Mouse (Mus musculus): Measurements from ENCODE around the gene Pheta2. TPM values are rescaled to one million over a fixed set of nuclear protein-coding genes. Genes with fewer than 3 reads are reported as not detected.

Pheta2 gene
- total and polyA plus RNA-seq, 3 experiments = 0.08 TPM; not detected in 2

GRCm38 (mm10) chr15:82375855-82376254, 37.1 kb downstream of the Pheta2 start:
- H3K4me3 ChIP-seq (replicated peaks in 1 of 3; ENCODE audit: low read depth in 2 of 3, low read length in 2 of 3, poor library complexity in 1 of 3) = no peak overlapping the region
- no peaks in the 10 kb centered on the region for H3K9me3 ChIP-seq (replicated peaks; ENCODE audit: low read length)
- no peak overlapping the region for H3K9ac ChIP-seq (ENCODE audit: insufficient read depth, low read depth)
- no peak overlapping the region for H3K4me2 ChIP-seq (ENCODE audit: insufficient read depth, low read depth, poor library complexity, severe bottlenecking)
- no peak for DNase-seq (ENCODE audit: extremely low read depth)
- peaks cover 5 to 20% of the 10 kb centered on the region in 2 experiments for H3K4me1 ChIP-seq (ENCODE audit: control insufficient read depth in 1 of 2, insufficient read depth in 2 of 2)
- in situ Hi-C loops (cut with MboI; ENCODE audit: low pct_ligation_motif_present, low pct_unique_long_range_greater_than_20kb, low sequenced_read_pairs) = no loop called here
- H3K36me3 ChIP-seq (replicated peaks in 1 of 2; ENCODE audit: control insufficient read depth in 1 of 2, insufficient read depth in 1 of 2, low read length in 1 of 2) = no peaks in the 10 kb centered on the region
- dilution Hi-C loops (cut with MboI; ENCODE audit: extremely low pct_ligation_motif_present, extremely low pct_unique_long_range_greater_than_20kb, low sequenced_read_pairs) = no loop called here
- no peak for TF ChIP-seq POLR2A (IDR thresholded peaks at IDR 0.05; ENCODE audit: low read depth, low read length)
- no peak for TF ChIP-seq MAX (IDR thresholded peaks at IDR 0.05; ENCODE audit: low read length)
- no peak for TF ChIP-seq CHD1 (IDR thresholded peaks at IDR 0.05; ENCODE audit: low read depth, low read length)
- no peak for TF ChIP-seq MAZ (IDR thresholded peaks at IDR 0.05; ENCODE audit: low read depth, low read length)
- TF ChIP-seq BHLHE40 (IDR thresholded peaks at IDR 0.05; ENCODE audit: low read depth, low read length) = no peak
- TF ChIP-seq TCF12 (IDR thresholded peaks at IDR 0.05; ENCODE audit: low read depth, low read length) = no peak
- no peak for TF ChIP-seq ZMIZ1 (IDR thresholded peaks at IDR 0.05; ENCODE audit: low read depth, low read length)
- TF ChIP-seq SMC3 (IDR thresholded peaks at IDR 0.05; ENCODE audit: low read depth, low read length) = no peak
- H3K79me2 ChIP-seq (replicated peaks; ENCODE audit: control insufficient read depth, extremely low read depth, insufficient read depth, poor library complexity, severe bottlenecking) = no peaks in the 10 kb centered on the region
- H3K27me3 ChIP-seq (replicated peaks) = peaks cover 84% of the 10 kb centered on the region
- H3K27ac ChIP-seq (ENCODE audit: insufficient read depth, low read depth) = no peak overlapping the region

GRCm38 (mm10) chr15:82376393-82377138, 37.8 kb downstream of the Pheta2 start:
- DNase-seq (ENCODE audit: extremely low read depth) = no peak
- H3K4me1 ChIP-seq (ENCODE audit: control insufficient read depth in 1 of 2, insufficient read depth in 2 of 2) = peaks cover 6 to 18% of the 10 kb centered on the region in 2 experiments
- H3K9me3 ChIP-seq (replicated peaks; ENCODE audit: low read length) = no peaks in the 10 kb centered on the region
- no peak overlapping the region for H3K27ac ChIP-seq (ENCODE audit: insufficient read depth, low read depth)
- H3K4me3 ChIP-seq (replicated peaks in 1 of 3; ENCODE audit: low read depth in 2 of 3, low read length in 2 of 3, poor library complexity in 1 of 3) = no peak overlapping the region
- peaks cover 84% of the 10 kb centered on the region for H3K27me3 ChIP-seq (replicated peaks)
- TF ChIP-seq SMC3 (IDR thresholded peaks at IDR 0.05; ENCODE audit: low read depth, low read length) (no peak), USF1 (IDR thresholded peaks at IDR 0.05; ENCODE audit: low read depth, low read length) (no peak), HCFC1 (IDR thresholded peaks at IDR 0.05; ENCODE audit: low read depth, low read length) (no peak), RAD21 (IDR thresholded peaks at IDR 0.05; ENCODE audit: low read depth, low read length) (no peak), POLR2A (IDR thresholded peaks at IDR 0.05; ENCODE audit: low read depth, low read length) (no peak), ZMIZ1 (IDR thresholded peaks at IDR 0.05; ENCODE audit: low read depth, low read length) (no peak)
- in situ Hi-C loops (cut with MboI; ENCODE audit: low pct_ligation_motif_present, low pct_unique_long_range_greater_than_20kb, low sequenced_read_pairs) = no loop called here
- H3K9ac ChIP-seq (ENCODE audit: insufficient read depth, low read depth) = no peak overlapping the region
- dilution Hi-C loops (cut with MboI; ENCODE audit: extremely low pct_ligation_motif_present, extremely low pct_unique_long_range_greater_than_20kb, low sequenced_read_pairs) = no loop called here
- H3K36me3 ChIP-seq (replicated peaks in 1 of 2; ENCODE audit: control insufficient read depth in 1 of 2, insufficient read depth in 1 of 2, low read length in 1 of 2) = no peaks in the 10 kb centered on the region
- H3K79me2 ChIP-seq (replicated peaks; ENCODE audit: control insufficient read depth, extremely low read depth, insufficient read depth, poor library complexity, severe bottlenecking) = no peaks in the 10 kb centered on the region
- H3K4me2 ChIP-seq (ENCODE audit: insufficient read depth, low read depth, poor library complexity, severe bottlenecking) = no peak overlapping the region

- no peak overlapping the region for H3K4me2 ChIP-seq (ENCODE audit: insufficient read depth, low read depth, poor library complexity, severe bottlenecking)
- no peaks in the 10 kb centered on the region for H3K79me2 ChIP-seq (replicated peaks; ENCODE audit: control insufficient read depth, extremely low read depth, insufficient read depth, poor library complexity, severe bottlenecking)
- H3K4me1 ChIP-seq (ENCODE audit: control insufficient read depth in 1 of 2, insufficient read depth in 2 of 2) = peaks cover 6 to 13% of the 10 kb centered on the region in 2 experiments
- no peaks in the 10 kb centered on the region for H3K9me3 ChIP-seq (replicated peaks; ENCODE audit: low read length)
- no peaks in the 10 kb centered on the region for H3K36me3 ChIP-seq (replicated peaks in 1 of 2; ENCODE audit: control insufficient read depth in 1 of 2, insufficient read depth in 1 of 2, low read length in 1 of 2)
- dilution Hi-C loops (cut with MboI; ENCODE audit: extremely low pct_ligation_motif_present, extremely low pct_unique_long_range_greater_than_20kb, low sequenced_read_pairs) (no loop called here), in situ Hi-C loops (cut with MboI; ENCODE audit: low pct_ligation_motif_present, low pct_unique_long_range_greater_than_20kb, low sequenced_read_pairs) (no loop called here)
- no peak for DNase-seq (ENCODE audit: extremely low read depth)
- no peak overlapping the region for H3K27ac ChIP-seq (ENCODE audit: insufficient read depth, low read depth)
- H3K4me3 ChIP-seq (replicated peaks in 1 of 3; ENCODE audit: low read depth in 2 of 3, low read length in 2 of 3, poor library complexity in 1 of 3) = no peak overlapping the region
- peaks cover 90% of the 10 kb centered on the region for H3K27me3 ChIP-seq (replicated peaks)
- TF ChIP-seq PAX5 (IDR thresholded peaks at IDR 0.05; ENCODE audit: low read length) = no peak
- no peak for TF ChIP-seq ZNF384 (IDR thresholded peaks at IDR 0.05; ENCODE audit: low read depth, low read length)
- no peak for TF ChIP-seq POLR2A (IDR thresholded peaks at IDR 0.05; ENCODE audit: low read depth, low read length)
- TF ChIP-seq MAZ (IDR thresholded peaks at IDR 0.05; ENCODE audit: low read depth, low read length) = no peak
- no peak for TF ChIP-seq RAD21 (IDR thresholded peaks at IDR 0.05; ENCODE audit: low read depth, low read length)
- TF ChIP-seq UBTF (IDR thresholded peaks at IDR 0.05; ENCODE audit: low read depth, low read length) = no peak
- no peak for TF ChIP-seq NRF1 (IDR thresholded peaks at IDR 0.05; ENCODE audit: low read depth, low read length)
- no peak for TF ChIP-seq HCFC1 (IDR thresholded peaks at IDR 0.05; ENCODE audit: low read depth, low read length)
- no peak for TF ChIP-seq POLR2AphosphoS2 (IDR thresholded peaks at IDR 0.05; ENCODE audit: low read depth, low read length)
- no peak for TF ChIP-seq JUND (conservative IDR thresholded peaks at IDR 0.05; ENCODE audit: low read depth, low read length)
- TF ChIP-seq ETS1 (conservative IDR thresholded peaks at IDR 0.05; ENCODE audit: low read depth, low read length) = no peak
- no peak for TF ChIP-seq TBP (conservative IDR thresholded peaks at IDR 0.05; ENCODE audit: low read depth, low read length)
- no peak for TF ChIP-seq SMC3 (IDR thresholded peaks at IDR 0.05; ENCODE audit: low read depth, low read length)
- TF ChIP-seq MEF2A (IDR thresholded peaks at IDR 0.05; ENCODE audit: borderline replicate concordance, low read depth, low read length) = no peak
- TF ChIP-seq CTCF (conservative IDR thresholded peaks at IDR 0.05 in 1 of 2, IDR thresholded peaks at IDR 0.05 in 1 of 2; ENCODE audit: low read depth in 2 of 2, low read length in 2 of 2) = no peak
- TF ChIP-seq KAT2A (IDR thresholded peaks at IDR 0.05; ENCODE audit: insufficient replicate concordance, low read length) = no peak
- no peak for TF ChIP-seq ZKSCAN1 (IDR thresholded peaks at IDR 0.05; ENCODE audit: borderline replicate concordance, low read depth, low read length)
- TF ChIP-seq RCOR1 (conservative IDR thresholded peaks at IDR 0.05; ENCODE audit: low read depth, low read length) = no peak
- no peak overlapping the region for H3K9ac ChIP-seq (ENCODE audit: insufficient read depth, low read depth)
Measured at GRCm38 (mm10) chr15:82377701-82378100, 39.0 kb downstream of the Pheta2 start.
